18 mouse cellular contexts compared by ENCODE assay signal in genomic region chr19:31337163-31337862, GRCm38 (mm10).
DNase-seq lines count a peak whose midpoint lies in the region; ATAC-seq and TF ChIP-seq lines count a peak whose summit lies in the region.
"Had no signal": no experiment of that assay in that cellular context is flagged by ENCODE, and none has a peak within 500 bp of the region (broad histone marks: within the 10 kb centered on the region; RNA-seq: fewer than 3 reads in every experiment).

No protein-coding gene starts in this region.

- H3K4me1 ChIP-seq in bone marrow, adult 2 months (ENCODE audit: control insufficient read depth, insufficient read depth, low read length), result peaks cover 4% of the 10 kb centered on the region
- peaks cover 18% of the 10 kb centered on the region for H3K4me1 ChIP-seq in liver, embryonic 12.5 days
- H3K4me1 ChIP-seq in stomach, postnatal 0 days (replicated peaks; ENCODE audit: control insufficient read depth, insufficient read depth), result no peaks in the 10 kb centered on the region
- H3K4me1 ChIP-seq in hindbrain, embryonic 14.5 days (replicated peaks; ENCODE audit: control insufficient read depth, insufficient read depth, low read length), result 0 out of 2 replicates have a peak, but pooled peaks cover 5% of the 10 kb centered on the region
- H3K4me1 ChIP-seq: forebrain, embryonic 12.5 days; heart, embryonic 15.5 days; kidney, embryonic 15.5 days; limb, embryonic 15.5 days had no signal

- no peak for TF ChIP-seq POLR2A in bone marrow, adult 2 months (IDR thresholded peaks at IDR 0.05; ENCODE audit: borderline replicate concordance, control insufficient read depth, low read depth, low read length)

- peak overlapping the region; percentile 9 for H3K4me3 ChIP-seq in bone marrow, adult 2 months (replicated peaks; ENCODE audit: control insufficient read depth, low read depth, low read length)
- H3K4me3 ChIP-seq in liver, embryonic 12.5 days, result no peak overlapping the region
- H3K4me3 ChIP-seq in stomach, postnatal 0 days (ENCODE audit: low read depth, low read length), result no peak overlapping the region
- H3K4me3 ChIP-seq in hindbrain, embryonic 14.5 days (replicated peaks; ENCODE audit: low read length), result no peak overlapping the region
- H3K4me3 ChIP-seq: embryonic facial prominence, embryonic 12.5 days; forebrain, embryonic 12.5 days; heart, embryonic 15.5 days; kidney, embryonic 15.5 days; limb, embryonic 15.5 days; myocyte had no signal

- no peaks in the 10 kb centered on the region for H3K36me3 ChIP-seq in liver, embryonic 12.5 days
- H3K36me3 ChIP-seq in stomach, postnatal 0 days (ENCODE audit: control insufficient read depth, insufficient read depth, low read length), result no peaks in the 10 kb centered on the region
- H3K36me3 ChIP-seq in hindbrain, embryonic 14.5 days (replicated peaks; ENCODE audit: control insufficient read depth, insufficient read depth), result no peaks in the 10 kb centered on the region
- H3K36me3 ChIP-seq: embryonic facial prominence, embryonic 12.5 days; forebrain, embryonic 12.5 days; heart, embryonic 15.5 days; kidney, embryonic 15.5 days; limb, embryonic 15.5 days had no signal

- peak overlapping the region; percentile 72; the same call in 1 of the 2 replicates for H3K27ac ChIP-seq in bone marrow, adult 2 months (ENCODE audit: control insufficient read depth, insufficient read depth, low read depth, low read length, poor library complexity)
- H3K27ac ChIP-seq in liver, embryonic 12.5 days, result no peak overlapping the region
- no peak overlapping the region for H3K27ac ChIP-seq in stomach, postnatal 0 days (replicated peaks)
- H3K27ac ChIP-seq in hindbrain, embryonic 14.5 days, result no peak overlapping the region
- H3K27ac ChIP-seq: embryonic facial prominence, embryonic 12.5 days; forebrain, embryonic 12.5 days; heart, embryonic 15.5 days; hindbrain, postnatal 0 days; kidney, embryonic 15.5 days; limb, embryonic 15.5 days; macrophage had no signal

- no peaks in the 10 kb centered on the region for H3K27me3 ChIP-seq in liver, embryonic 12.5 days (replicated peaks)
- H3K27me3 ChIP-seq in stomach, postnatal 0 days (ENCODE audit: control insufficient read depth, insufficient read depth, low read length), result no peaks in the 10 kb centered on the region
- H3K27me3 ChIP-seq in hindbrain, embryonic 14.5 days (ENCODE audit: control insufficient read depth, insufficient read depth, low read length), result no peaks in the 10 kb centered on the region
- H3K27me3 ChIP-seq: embryonic facial prominence, embryonic 12.5 days; forebrain, embryonic 12.5 days; heart, embryonic 15.5 days; kidney, embryonic 15.5 days; limb, embryonic 15.5 days had no signal

- peak; percentile 79 for ATAC-seq in liver, embryonic 12.5 days
- no peak for ATAC-seq in stomach, postnatal 0 days (ENCODE audit: low FRiP score, low TSS enrichment)
- ATAC-seq in hindbrain, embryonic 14.5 days (ENCODE audit: low FRiP score), result no peak
- ATAC-seq: hindbrain, postnatal 0 days had no signal

- DNase-seq in natural killer cell, adult 2 months (ENCODE audit: low spot score in 2 of 2), result peak; percentile 50 to 52
- peak; percentile 41 to 61 for DNase-seq in thymus, postnatal 36 days
- no peak for DNase-seq in stomach, postnatal 0 days (ENCODE audit: low spot score)
- DNase-seq in hindbrain, embryonic 14.5 days (ENCODE audit: low spot score), result no peak
- no peak for DNase-seq in kidney, postnatal 14 days
- DNase-seq: cerebellum, adult 11-12 months; gastrocnemius, postnatal 14 days; layer of hippocampus, postnatal 36 days had no signal

- 3% methylated on average over 9 of the region's 9 CpGs for WGBS in bone marrow, adult 2 months
- WGBS in liver, embryonic 12.5 days (ENCODE audit: insufficient replicate concordance), result 22% methylated on average over 4 of the region's 9 CpGs
- 56% methylated on average over 8 of the region's 9 CpGs for WGBS in stomach, postnatal 0 days
- WGBS in hindbrain, embryonic 14.5 days, result 87% methylated on average over 8 of the region's 9 CpGs

- TF ChIP-seq EP300 in stomach, postnatal 0 days (optimal IDR thresholded peaks at IDR 0.05), result no peak

- TF ChIP-seq CTCF in bone marrow, adult 2 months (IDR thresholded peaks at IDR 0.05; ENCODE audit: control insufficient read depth, insufficient read depth, low read length), result no peak
- TF ChIP-seq CTCF in stomach, postnatal 0 days (IDR thresholded peaks at IDR 0.05; ENCODE audit: low read depth), result no peak

- H3K9ac ChIP-seq in liver, embryonic 12.5 days, result no peak overlapping the region
- no peak overlapping the region for H3K9ac ChIP-seq in stomach, postnatal 0 days (ENCODE audit: low read length)
- no peak overlapping the region for H3K9ac ChIP-seq in hindbrain, embryonic 14.5 days
- H3K9ac ChIP-seq: embryonic facial prominence, embryonic 12.5 days; forebrain, embryonic 12.5 days; heart, embryonic 15.5 days; kidney, embryonic 15.5 days; limb, embryonic 15.5 days had no signal

- H3K4me2 ChIP-seq in liver, embryonic 12.5 days, result peak overlapping the region; percentile 42
- H3K4me2 ChIP-seq in stomach, postnatal 0 days (replicated peaks; ENCODE audit: low read depth), result no peak overlapping the region
- H3K4me2 ChIP-seq in hindbrain, embryonic 14.5 days (replicated peaks), result no peak overlapping the region
- H3K4me2 ChIP-seq: embryonic facial prominence, embryonic 12.5 days; forebrain, embryonic 12.5 days; heart, embryonic 15.5 days; kidney, embryonic 15.5 days; limb, embryonic 15.5 days had no signal

- no peaks in the 10 kb centered on the region for H3K9me3 ChIP-seq in liver, embryonic 12.5 days (replicated peaks)
- H3K9me3 ChIP-seq in stomach, postnatal 0 days (ENCODE audit: control insufficient read depth, low read length), result no peaks in the 10 kb centered on the region
- H3K9me3 ChIP-seq in hindbrain, embryonic 14.5 days (ENCODE audit: control insufficient read depth, low read length), result no peaks in the 10 kb centered on the region
- H3K9me3 ChIP-seq: embryonic facial prominence, embryonic 12.5 days; forebrain, embryonic 12.5 days; heart, embryonic 15.5 days; kidney, embryonic 15.5 days; limb, embryonic 15.5 days had no signal

Comparison
In these comparisons a context has a peak if more than half of its experiments do, and no peak if none do; other contexts are left out.
1. DNase-seq: peak in natural killer cell, adult 2 months (2 of 2) and thymus, postnatal 36 days (2 of 2); none in stomach, postnatal 0 days (single experiment), hindbrain, embryonic 14.5 days (single experiment) and kidney, postnatal 14 days (single experiment).